Mouse (Mus musculus) neural tube, embryonic 11.5 days (tissue): ENCODE data around the gene Nphp1. TPM values are rescaled to one million over a fixed set of nuclear protein-coding genes. Genes with fewer than 3 reads are reported as not detected.

Experiments
- ATAC-seq: fragments of 200-750 bp; cut with Nextera tagmentation; 2 replicates; pipeline ENCODE4 v1.8.0; 2017; ENCODE audit warnings: moderate number of reproducible peaks, mild to moderate bottlenecking, moderate TSS enrichment, moderate library complexity; ENCODE audit not compliant: insufficient read depth, low FRiP score, low TSS enrichment
- DNase-seq: peaks from one replicate; pipeline ENCODE4 v3.0.0-alpha.2; 2015; ENCODE audit warnings: low spot score
- H3K27ac ChIP-seq: fragments of 300-500 bp; sonication (generic); 2 replicates; pipeline ENCODE4 v1.5.1; 2014; ENCODE audit warnings: low read depth, mild to moderate bottlenecking, low read length
- H3K27me3 ChIP-seq: fragments of 300-500 bp; sonication (generic); 2 replicates; pipeline ENCODE4 v1.6.1; 2014; ENCODE audit warnings: mild to moderate bottlenecking, low read length, mixed read lengths; ENCODE audit not compliant: control insufficient read depth, insufficient read depth
- H3K36me3 ChIP-seq: fragments of 300-500 bp; sonication (generic); 2 replicates; pipeline ENCODE4 v1.6.1; 2014; ENCODE audit warnings: mild to moderate bottlenecking, low read length, moderate library complexity, mixed read lengths; ENCODE audit not compliant: control insufficient read depth, insufficient read depth
- H3K4me1 ChIP-seq: fragments of 300-500 bp; sonication (generic); 2 replicates; pipeline ENCODE4 v1.6.1; 2014; ENCODE audit warnings: low read length, mixed read lengths; ENCODE audit not compliant: control insufficient read depth, insufficient read depth
- H3K4me2 ChIP-seq: fragments of 300-500 bp; sonication (generic); 2 replicates; pipeline ENCODE4 v1.6.1; 2014; ENCODE audit warnings: low read depth, mild to moderate bottlenecking, moderate library complexity
- H3K4me3 ChIP-seq: fragments of 300-500 bp; sonication (generic); 2 replicates; pipeline ENCODE4 v1.5.1; 2014; ENCODE audit warnings: low read depth, low read length
- H3K9ac ChIP-seq: fragments of 300-500 bp; sonication (generic); 2 replicates; pipeline ENCODE4 v1.6.1; 2014; ENCODE audit warnings: mild to moderate bottlenecking, low read length
- H3K9me3 ChIP-seq: fragments of 300-500 bp; sonication (generic); 2 replicates; pipeline ENCODE4 v1.6.1; 2016; ENCODE audit warnings: low read length; ENCODE audit not compliant: control insufficient read depth
- WGBS: fragments of 180-500 bp; shearing (Covaris S2); extraction: QIAGEN DNeasy Blood & Tissue Kit; methylation state at CpG from one replicate; pipeline ENCODE4 v1.1.7; 2014; 5-methylcytosine and 5-hydroxymethylcytosine counted together
- polyA plus RNA-seq: library from polyadenylated mRNA; unstranded; fragments of >200 nt; fragmentation: Nextera tagmentation; extraction: Ambion mirVana; gene quantifications from 2 replicates; pipeline ENCODE4 v1.2.1, GENCODE M21; 2014

Gene Nphp1
- polyA plus RNA-seq, 1 experiment from 2014 or later = 23.2 TPM

- 83% methylated on average over 6 of the region's 6 CpGs for WGBS
- H3K27me3 ChIP-seq = no peaks in the 10 kb centered on the region
- H3K9me3 ChIP-seq = no peaks in the 10 kb centered on the region
- DNase-seq (no peak), ATAC-seq (no peak)
- H3K4me2 ChIP-seq = no peak overlapping the region
- no peak overlapping the region for H3K4me3 ChIP-seq
- no peaks in the 10 kb centered on the region for H3K36me3 ChIP-seq
- H3K9ac ChIP-seq = no peak overlapping the region
- H3K27ac ChIP-seq = no peak overlapping the region
- H3K4me1 ChIP-seq = no peaks in the 10 kb centered on the region
Observed at GRCm38 (mm10) chr2:127736631-127737209, 52.0 kb downstream of the Nphp1 start.

GRCm38 (mm10) chr2:127735512-127736145, 53.1 kb downstream of the Nphp1 start:
- H3K4me2 ChIP-seq = no peak overlapping the region
- H3K36me3 ChIP-seq = no peaks in the 10 kb centered on the region
- H3K9ac ChIP-seq = no peak overlapping the region
- DNase-seq (no peak), ATAC-seq (no peak)
- no peaks in the 10 kb centered on the region for H3K4me1 ChIP-seq
- H3K9me3 ChIP-seq = no peaks in the 10 kb centered on the region
- no peak overlapping the region for H3K4me3 ChIP-seq
- no peak overlapping the region for H3K27ac ChIP-seq
- no peaks in the 10 kb centered on the region for H3K27me3 ChIP-seq
- 75% methylated on average over 9 of the region's 9 CpGs for WGBS

DNA sequence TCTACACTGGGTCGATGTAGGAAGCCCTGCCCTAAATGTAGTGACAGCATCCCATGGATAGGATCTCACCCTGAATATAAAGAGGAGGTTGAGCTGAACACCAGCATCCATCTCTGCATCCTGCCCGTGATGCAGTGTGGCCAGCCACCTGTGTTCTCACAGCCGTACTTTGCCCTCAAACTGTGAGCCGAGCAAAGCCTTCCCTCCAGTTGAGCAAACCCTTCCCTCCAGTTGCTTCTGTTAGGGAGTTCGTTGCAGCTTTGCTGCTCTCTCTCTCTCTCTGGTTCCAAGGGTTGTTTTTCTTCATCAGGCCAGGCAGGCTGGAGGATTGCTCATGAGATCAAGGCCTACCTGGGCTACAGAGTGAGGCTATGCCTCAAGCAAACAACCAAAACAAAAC, 53.8 kb downstream of the Nphp1 start:
- ATAC-seq = no peak
- 83% methylated on average over 5 of the region's 5 CpGs for WGBS

DNA sequence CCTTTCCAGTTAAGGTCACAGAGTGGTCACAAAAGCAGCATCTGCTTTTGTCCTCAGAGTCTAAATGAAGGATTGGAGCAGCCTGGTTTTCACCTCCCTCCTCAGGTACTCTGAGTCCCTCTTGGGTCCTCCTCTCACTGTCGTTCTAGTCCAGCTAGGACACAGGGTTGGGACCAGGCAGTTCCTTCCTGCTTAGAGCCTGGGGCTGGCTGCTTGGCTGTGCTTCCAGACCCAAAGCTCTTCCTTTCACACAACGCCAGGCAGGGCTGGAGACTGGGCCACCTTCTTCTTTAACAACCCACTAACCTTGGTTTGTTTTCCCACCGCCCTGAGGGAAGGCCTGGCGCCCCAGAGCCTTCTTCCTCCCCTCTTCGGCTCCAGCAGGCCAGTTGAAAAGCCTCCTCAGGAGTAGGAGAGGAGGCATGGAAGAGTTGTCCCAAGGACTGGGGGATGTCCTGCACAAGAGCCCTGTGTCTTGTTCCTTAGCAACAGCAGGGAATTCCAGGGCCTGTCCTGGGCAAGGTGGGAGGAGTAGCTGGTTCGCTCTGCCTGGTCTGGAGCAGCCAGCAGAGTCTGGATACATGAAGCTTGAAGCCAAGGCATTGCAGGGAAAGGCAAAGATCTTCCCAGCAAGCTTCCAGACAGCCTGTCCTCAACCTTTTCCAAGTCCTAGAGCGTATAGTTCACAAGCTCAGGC, 58.2 kb downstream of the Nphp1 start:
- WGBS = 52% methylated on average over 7 of the region's 7 CpGs

More for the DNA sequence above, 53.8 kb downstream of the Nphp1 start:
- DNase-seq = no peak
- Histone ChIP-seq H3K9ac (no peak overlapping the region), H3K4me1 (no peaks in the 10 kb centered on the region; the same call in 1 of the 2 replicates), H3K36me3 (no peaks in the 10 kb centered on the region), H3K9me3 (no peaks in the 10 kb centered on the region), H3K27me3 (peaks cover 5% of the 10 kb centered on the region), H3K4me2 (no peak overlapping the region), H3K4me3 (no peak overlapping the region), H3K27ac (no peak overlapping the region)

GRCm38 (mm10) chr2:127729671-127730070, 59.0 kb downstream of the Nphp1 start, which contains the start of gene Mall:
Gene Mall (minus strand): TSS chr2:127729932.
- Histone ChIP-seq H3K36me3 (no peaks in the 10 kb centered on the region), H3K4me1 (no peaks in the 10 kb centered on the region; the same call in 1 of the 2 replicates), H3K4me3 (no peak within 1 kb of the TSS), H3K9me3 (no peaks in the 10 kb centered on the region), H3K27ac (no peak within 1 kb of the TSS), H3K4me2 (peak within 1 kb of the TSS; percentile 33), H3K27me3 (peaks cover 11% of the 10 kb centered on the region), H3K9ac (peak within 1 kb of the TSS; percentile 29; the same call in 1 of the 2 replicates)
- WGBS = 1% methylated on average over 26 of the region's 26 CpGs
- ATAC-seq (no peak), DNase-seq (peak; percentile 27)

More for the DNA sequence above, 58.2 kb downstream of the Nphp1 start:
- ATAC-seq (no peak), DNase-seq (no peak)
- Histone ChIP-seq H3K27me3 (peaks cover 11% of the 10 kb centered on the region), H3K4me2 (no peak overlapping the region), H3K27ac (no peak overlapping the region), H3K36me3 (no peaks in the 10 kb centered on the region), H3K9me3 (no peaks in the 10 kb centered on the region), H3K9ac (no peak overlapping the region), H3K4me3 (no peak overlapping the region), H3K4me1 (no peaks in the 10 kb centered on the region; the same call in 1 of the 2 replicates)

GRCm38 (mm10) chr2:127728661-127729450, 59.8 kb downstream of the Nphp1 start:
- WGBS = 31% methylated on average over 15 of the region's 15 CpGs
- no peak overlapping the region for H3K4me2 ChIP-seq

DNA sequence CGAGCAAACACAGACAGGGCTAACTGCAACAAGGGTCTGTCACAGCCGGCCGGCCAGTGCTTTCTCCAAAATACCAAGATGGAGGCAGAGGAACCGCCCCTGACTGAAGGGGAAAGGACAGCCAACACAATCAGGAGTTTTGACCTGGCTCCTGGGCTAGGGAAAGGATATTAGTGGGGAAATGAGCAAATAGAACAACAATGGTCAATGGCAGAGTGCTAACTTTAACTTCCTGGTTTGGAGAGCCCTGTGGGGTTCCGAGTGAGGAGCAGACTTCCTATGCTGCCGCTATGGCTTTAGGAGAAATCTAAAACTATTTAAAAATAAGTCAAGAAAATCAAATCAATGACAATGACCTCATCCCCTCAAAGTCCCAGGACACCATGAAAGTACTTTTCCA, 60.6 kb downstream of the Nphp1 start:
- WGBS = 76% methylated on average over 6 of the region's 6 CpGs
- Histone ChIP-seq H3K27me3 (peaks cover 11% of the 10 kb centered on the region), H3K4me3 (no peak overlapping the region), H3K9ac (no peak overlapping the region), H3K4me2 (no peak overlapping the region), H3K27ac (no peak overlapping the region), H3K9me3 (no peaks in the 10 kb centered on the region), H3K4me1 (no peaks in the 10 kb centered on the region; the same call in 1 of the 2 replicates), H3K36me3 (no peaks in the 10 kb centered on the region)
- ATAC-seq (no peak), DNase-seq (no peak)

More at GRCm38 (mm10) chr2:127728661-127729450, 59.8 kb downstream of the Nphp1 start:
- Histone ChIP-seq H3K9ac (no peak overlapping the region), H3K27me3 (peaks cover 11% of the 10 kb centered on the region), H3K27ac (no peak overlapping the region), H3K4me1 (no peaks in the 10 kb centered on the region; the same call in 1 of the 2 replicates), H3K9me3 (no peaks in the 10 kb centered on the region), H3K4me3 (no peak overlapping the region), H3K36me3 (no peaks in the 10 kb centered on the region)
- ATAC-seq (no peak), DNase-seq (no peak)

DNA sequence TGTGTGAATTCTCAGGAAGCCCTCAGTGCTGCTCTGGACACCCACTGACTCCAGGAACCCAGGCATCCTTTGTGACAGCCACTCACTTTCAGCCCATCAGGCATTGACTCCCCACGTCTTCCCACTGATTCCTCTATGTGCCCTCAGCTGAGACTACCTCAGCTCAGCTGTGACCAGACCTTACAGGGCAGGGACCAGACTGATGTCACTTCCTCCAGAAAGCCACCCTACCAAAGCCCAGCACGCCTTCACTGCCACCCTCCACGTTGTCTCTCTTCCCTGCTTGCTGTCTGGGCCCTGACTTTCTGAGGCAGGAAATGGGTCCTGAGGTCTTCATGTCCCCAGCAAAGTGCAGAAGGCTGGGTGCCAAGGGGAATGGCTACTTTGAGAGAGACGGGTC, 65.5 kb downstream of the Nphp1 start:
- Histone ChIP-seq H3K4me1 (no peaks in the 10 kb centered on the region), H3K4me3 (no peak overlapping the region), H3K9me3 (no peaks in the 10 kb centered on the region), H3K27ac (no peak overlapping the region), H3K27me3 (no peaks in the 10 kb centered on the region), H3K9ac (no peak overlapping the region), H3K4me2 (no peak overlapping the region), H3K36me3 (no peaks in the 10 kb centered on the region)
- DNase-seq (no peak), ATAC-seq (no peak)
- WGBS = 69% methylated on average over 4 of the region's 4 CpGs
